Mouse (Mus musculus) cerebellum, adult 2 months (tissue): Measurements from ENCODE around the gene Nxph3.

Experiments used
- CTCF ChIP-seq: fragments of 200-500 bp; IDR thresholded peaks from 2 replicates; pipeline ENCODE4 v1.5.1; 2011; ENCODE audit warnings: low read depth, mild to moderate bottlenecking, control low read depth, low read length, moderate library complexity, borderline replicate concordance; ENCODE audit not compliant: insufficient read depth
- POLR2A ChIP-seq: fragments of 200-500 bp; IDR thresholded peaks from 2 replicates; pipeline ENCODE4 v1.6.1; 2011; ENCODE audit warnings: low read length, control low read depth, borderline replicate concordance; ENCODE audit not compliant: insufficient read depth

DNA sequence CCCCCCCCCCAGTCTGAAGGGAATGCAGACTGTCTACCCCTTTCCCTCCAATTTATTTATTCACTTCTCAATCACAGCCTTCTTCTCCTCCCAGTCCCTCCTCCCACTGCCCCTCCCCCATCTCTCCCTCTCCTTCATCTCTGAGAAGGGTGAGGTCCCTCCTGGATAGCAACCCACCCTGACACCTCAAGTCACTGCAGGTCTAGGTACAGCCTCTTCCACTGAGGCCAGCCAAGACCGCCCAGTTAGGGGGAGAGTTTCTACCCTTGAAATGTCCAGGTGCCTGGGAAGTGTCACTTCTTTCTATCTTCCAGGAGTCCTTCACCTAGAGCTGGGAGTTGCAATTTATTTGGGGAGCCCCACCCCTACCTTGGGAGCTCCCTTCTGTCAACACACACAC is 2.5 kb downstream of the Nxph3 start:
- TF ChIP-seq CTCF = no peak
- no peak for TF ChIP-seq POLR2A
